Mouse (Mus musculus) hindbrain, embryonic 16.5 days (tissue): Measurements from ENCODE around the gene Kcnt1. TPM values are rescaled to one million over a fixed set of nuclear protein-coding genes. Genes with fewer than 3 reads are reported as not detected.
A peak's percentile ranks its signal among the peaks of the same experiment; 100 is the strongest.
"Not testable (repeated sequence)": the region's sequence is repeated elsewhere in the genome, so short reads cannot be mapped to it uniquely, and the experiment has no call there.

Experiments
- ATAC-seq: fragments of 200-750 bp; cut with Nextera tagmentation; 2 replicates; pipeline ENCODE4 v1.8.0; 2017; ENCODE audit warnings: moderate TSS enrichment, moderate library complexity
- H3K27ac ChIP-seq: fragments of 300-500 bp; sonication (generic); 2 replicates; pipeline ENCODE4 v1.5.1; 2014; ENCODE audit warnings: low read depth, mild to moderate bottlenecking, control low read depth, low read length, moderate library complexity
- H3K27me3 ChIP-seq: fragments of 300-500 bp; sonication (generic); replicated peaks from 2 replicates; pipeline ENCODE4 v1.6.1; 2014; ENCODE audit warnings: low read length; ENCODE audit not compliant: control insufficient read depth, insufficient read depth
- H3K36me3 ChIP-seq: fragments of 300-500 bp; sonication (generic); 2 replicates; pipeline ENCODE4 v1.6.1; 2014; ENCODE audit warnings: mild to moderate bottlenecking, low read length, moderate library complexity, mixed read lengths; ENCODE audit not compliant: control insufficient read depth, insufficient read depth
- H3K4me1 ChIP-seq: fragments of 300-500 bp; sonication (generic); 2 replicates; pipeline ENCODE4 v1.6.1; 2014; ENCODE audit warnings: low read depth, low read length; ENCODE audit not compliant: control insufficient read depth, insufficient read depth
- H3K4me2 ChIP-seq: fragments of 300-500 bp; sonication (generic); 2 replicates; pipeline ENCODE4 v1.6.1; 2014; ENCODE audit warnings: mild to moderate bottlenecking, low read length, control low read depth, moderate library complexity
- H3K4me3 ChIP-seq: fragments of 300-500 bp; sonication (generic); 2 replicates; pipeline ENCODE4 v1.5.1; 2014; ENCODE audit warnings: mild to moderate bottlenecking, low read length, control low read depth, moderate library complexity
- H3K9ac ChIP-seq: fragments of 300-500 bp; sonication (generic); 2 replicates; pipeline ENCODE4 v1.6.1; 2014; ENCODE audit warnings: low read depth, mild to moderate bottlenecking, control low read depth, low read length, moderate library complexity
- H3K9me3 ChIP-seq: fragments of 300-500 bp; sonication (generic); 2 replicates; pipeline ENCODE4 v1.6.1; 2014; ENCODE audit warnings: mild to moderate bottlenecking, low read length, moderate library complexity; ENCODE audit not compliant: control insufficient read depth
- WGBS: fragments of 180-500 bp; shearing (Covaris S2); extraction: QIAGEN DNeasy Blood & Tissue Kit; methylation state at CpG from one replicate; pipeline ENCODE4 v1.1.7; 2014; 5-methylcytosine and 5-hydroxymethylcytosine counted together
- polyA plus RNA-seq: library from polyadenylated mRNA; unstranded; fragments of >200 nt; fragmentation: Nextera tagmentation; extraction: Ambion mirVana; gene quantifications from 2 replicates; pipeline ENCODE4 v1.2.1, GENCODE M21; 2015

Gene Kcnt1
- 21.2 and 27.4 TPM in 2 replicates for polyA plus RNA-seq

DNA sequence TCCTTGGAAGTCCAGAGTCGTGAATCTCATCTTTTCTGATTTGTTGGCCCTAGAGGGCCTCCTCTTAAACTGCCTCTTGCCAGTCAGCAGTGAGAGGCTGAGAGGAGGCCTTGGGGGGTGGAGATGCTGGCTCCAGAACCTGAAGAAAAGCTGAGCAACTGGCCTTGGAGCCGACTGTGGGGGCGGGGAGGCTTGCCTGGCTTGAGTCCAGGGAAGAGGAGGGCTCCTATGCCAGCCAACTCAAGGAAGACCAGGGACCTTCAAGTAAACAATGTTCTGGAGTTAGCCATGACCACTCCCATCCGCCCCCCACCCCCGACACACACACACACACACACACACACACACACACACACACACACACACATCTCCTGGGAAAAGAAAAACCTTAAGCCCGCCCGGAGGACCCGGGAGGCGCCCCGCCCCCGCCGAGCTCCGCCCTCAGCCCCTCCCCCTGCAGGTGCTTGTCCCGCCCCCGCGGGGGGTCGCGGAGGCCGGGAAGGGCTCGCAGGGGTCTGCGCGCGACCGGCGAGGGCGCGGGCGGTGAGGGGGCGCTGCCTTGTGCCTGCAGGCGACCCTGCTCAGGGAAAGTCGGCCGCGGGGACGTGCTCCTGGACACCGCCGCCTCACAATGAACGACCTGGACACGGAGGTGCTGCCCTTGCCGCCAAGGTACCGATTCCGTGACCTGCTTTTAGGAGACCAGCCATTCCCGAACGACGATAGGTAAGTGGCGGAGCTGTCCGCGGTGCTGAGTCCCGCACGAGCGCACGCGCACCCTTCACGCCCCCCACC is at the start of gene Kcnt1:
TSS of gene Kcnt1 (plus strand) at position 398 of the 795 bp plus-strand sequence.
- H3K27ac ChIP-seq, result no peak within 1 kb of the TSS; the same call in 1 of the 2 replicates
- peak within 1 kb of the TSS; percentile 59 for H3K4me3 ChIP-seq
- H3K9me3 ChIP-seq, result no peaks in the 10 kb centered on the region
- ATAC-seq, result peak; percentile 47; the same call in 1 of the 2 replicates
- peaks cover 27% of the 10 kb centered on the region for H3K4me1 ChIP-seq
- WGBS, result under 1% methylated on average over 41 of the region's 53 CpGs
- H3K4me2 ChIP-seq, result peak within 1 kb of the TSS; percentile 97
- no peaks in the 10 kb centered on the region for H3K36me3 ChIP-seq
- no peaks in the 10 kb centered on the region for H3K27me3 ChIP-seq
- H3K9ac ChIP-seq, result peak within 1 kb of the TSS; percentile 65

DNA sequence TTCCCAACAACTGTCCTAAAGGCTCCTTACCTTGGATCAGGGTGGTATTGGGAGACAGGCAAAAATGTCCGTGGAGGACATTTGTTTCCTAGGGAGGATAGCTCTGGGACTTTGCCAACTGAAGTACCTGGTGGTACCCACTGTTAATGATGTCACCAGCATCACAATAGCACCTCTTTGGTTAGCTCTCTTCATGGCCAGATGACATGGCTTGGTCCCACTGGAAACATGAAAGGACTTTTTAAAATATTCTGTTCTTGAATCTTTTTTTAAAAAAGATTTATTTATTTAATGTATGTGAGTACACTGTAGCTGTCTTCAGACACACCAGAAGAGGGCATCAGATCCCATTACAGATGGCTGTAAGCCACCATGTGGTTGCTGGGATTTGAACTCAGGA is 47.8 kb upstream of the Kcnt1 start, which contains the start of gene Glt6d1:
TSS of gene Glt6d1 (minus strand) at position 101 of the 400 bp plus-strand sequence.
- H3K4me3 ChIP-seq, H3K4me2 ChIP-seq, H3K27ac ChIP-seq, H3K27me3 ChIP-seq, H3K9me3 ChIP-seq, H3K36me3 ChIP-seq, ATAC-seq, H3K9ac ChIP-seq, H3K4me1 ChIP-seq: not testable (repeated sequence)
- 79% methylated on average over 1 of the region's 1 CpGs for WGBS

DNA sequence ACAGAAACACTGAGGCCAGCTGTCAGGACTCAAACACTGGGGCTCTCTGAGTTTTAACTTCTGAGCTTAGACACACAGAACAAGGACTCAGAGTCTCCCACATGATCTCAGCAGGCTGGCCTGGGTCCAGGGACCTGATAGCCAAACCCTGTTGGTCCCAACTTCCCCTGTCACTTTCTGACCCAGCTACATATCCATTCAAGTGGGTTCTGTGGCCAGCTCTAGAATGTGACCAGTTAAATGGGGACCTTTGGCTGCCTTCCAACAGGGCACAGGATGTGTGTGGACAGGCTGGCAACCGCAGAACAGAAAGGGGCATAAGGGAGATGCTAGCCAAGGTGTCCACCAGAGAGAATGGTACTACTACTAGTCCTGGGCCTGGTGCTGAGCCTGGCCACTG is 40.7 kb upstream of the Kcnt1 start, which contains the start of gene Lcn9:
TSS of gene Lcn9 (plus strand) at position 348 of the 400 bp plus-strand sequence.
- Histone ChIP-seq H3K9ac (no peak within 1 kb of the TSS), H3K4me2 (no peak within 1 kb of the TSS), H3K27ac (no peak within 1 kb of the TSS), H3K27me3 (no peaks in the 10 kb centered on the region), H3K4me3 (no peak within 1 kb of the TSS), H3K4me1 (no peaks in the 10 kb centered on the region), H3K9me3 (no peaks in the 10 kb centered on the region), H3K36me3 (no peaks in the 10 kb centered on the region)
- no peak for ATAC-seq
- 71% methylated on average over 1 of the region's 1 CpGs for WGBS

DNA sequence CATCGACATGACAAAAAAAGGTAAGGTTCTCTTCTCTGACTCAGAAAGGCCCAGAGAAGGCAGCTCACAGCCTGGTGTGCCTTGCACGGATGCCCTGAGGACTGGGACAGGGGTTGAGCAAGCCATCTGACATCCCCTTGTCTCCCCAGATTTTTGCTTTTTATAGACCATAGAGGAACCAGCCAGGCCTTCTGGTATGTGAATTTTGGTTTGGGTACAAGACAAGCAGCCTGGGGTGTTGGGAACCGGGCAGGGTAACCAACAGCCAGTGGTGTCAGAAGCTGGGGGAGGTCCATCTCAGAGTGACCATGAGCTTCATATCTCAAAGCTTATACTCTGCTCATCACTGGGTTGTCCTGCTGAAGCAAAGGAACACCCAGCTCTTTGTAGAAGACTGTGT is 38.8 kb upstream of the Kcnt1 start:
- Histone ChIP-seq H3K27ac (no peak overlapping the region), H3K9me3 (no peaks in the 10 kb centered on the region), H3K4me3 (no peak overlapping the region), H3K27me3 (no peaks in the 10 kb centered on the region), H3K4me1 (no peaks in the 10 kb centered on the region), H3K4me2 (no peak overlapping the region), H3K36me3 (no peaks in the 10 kb centered on the region), H3K9ac (no peak overlapping the region)
- ATAC-seq, result no peak
- WGBS, result 88% methylated on average over 3 of the region's 3 CpGs

DNA sequence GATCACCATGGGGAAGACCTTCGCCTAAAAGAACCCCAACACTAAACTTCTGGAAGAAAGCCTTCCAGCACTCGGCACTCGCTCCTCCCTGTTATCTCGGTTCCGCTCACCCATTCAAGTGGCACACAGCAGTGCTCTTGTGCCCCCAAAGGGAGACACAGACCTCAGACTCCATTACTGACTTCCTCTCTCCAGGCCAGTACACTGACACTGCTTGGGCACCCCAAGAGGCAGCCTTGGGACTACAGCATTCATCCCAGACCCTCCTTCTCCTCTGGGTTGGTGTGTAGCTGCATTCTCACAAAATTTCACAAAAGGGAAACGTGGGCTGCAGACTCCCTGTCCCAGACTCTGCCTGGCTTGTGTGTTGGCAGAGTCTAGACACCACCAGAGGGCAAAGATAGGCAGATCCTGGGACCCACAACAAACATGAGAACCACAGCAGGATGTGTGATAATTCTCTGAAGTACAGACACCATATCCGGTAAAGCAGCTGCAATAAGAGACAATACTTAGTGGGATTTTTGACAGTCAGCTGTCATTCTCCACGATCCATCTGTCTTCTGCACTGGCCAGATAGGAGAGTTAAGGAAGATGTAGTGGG is 35.1 kb upstream of the Kcnt1 start:
- Histone ChIP-seq H3K4me3 (no peak overlapping the region), H3K27ac (no peak overlapping the region), H3K36me3 (no peaks in the 10 kb centered on the region), H3K4me1 (no peaks in the 10 kb centered on the region), H3K4me2 (no peak overlapping the region), H3K9ac (no peak overlapping the region), H3K9me3 (no peaks in the 10 kb centered on the region), H3K27me3 (no peaks in the 10 kb centered on the region)
- 78% methylated on average over 8 of the region's 8 CpGs for WGBS
- ATAC-seq, result no peak

DNA sequence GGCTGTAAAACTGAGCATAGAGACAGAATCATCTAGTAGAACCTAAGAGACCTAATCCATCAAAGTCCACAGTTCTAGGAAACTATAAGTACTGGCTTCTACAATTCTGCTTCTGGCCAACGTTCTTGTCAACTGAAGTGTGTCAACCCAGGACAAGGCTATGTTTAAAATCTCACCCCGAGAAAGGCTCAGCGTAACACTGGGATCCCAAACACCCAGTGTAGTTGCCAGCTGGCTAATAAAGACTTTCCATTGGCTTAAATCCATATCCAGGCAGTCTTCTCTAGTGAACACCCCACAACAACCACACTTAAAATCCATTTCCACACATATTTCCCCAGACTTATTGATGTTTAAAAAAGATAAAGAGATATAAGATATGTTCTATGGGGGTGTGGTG is 32.7 kb upstream of the Kcnt1 start:
- Histone ChIP-seq H3K9ac (no peak overlapping the region), H3K36me3 (no peaks in the 10 kb centered on the region), H3K4me2 (no peak overlapping the region), H3K27me3 (no peaks in the 10 kb centered on the region), H3K9me3 (no peaks in the 10 kb centered on the region), H3K4me1 (no peaks in the 10 kb centered on the region), H3K4me3 (no peak overlapping the region), H3K27ac (no peak overlapping the region)
- WGBS, result 74% methylated on average over 3 of the region's 3 CpGs
- ATAC-seq, result no peak

DNA sequence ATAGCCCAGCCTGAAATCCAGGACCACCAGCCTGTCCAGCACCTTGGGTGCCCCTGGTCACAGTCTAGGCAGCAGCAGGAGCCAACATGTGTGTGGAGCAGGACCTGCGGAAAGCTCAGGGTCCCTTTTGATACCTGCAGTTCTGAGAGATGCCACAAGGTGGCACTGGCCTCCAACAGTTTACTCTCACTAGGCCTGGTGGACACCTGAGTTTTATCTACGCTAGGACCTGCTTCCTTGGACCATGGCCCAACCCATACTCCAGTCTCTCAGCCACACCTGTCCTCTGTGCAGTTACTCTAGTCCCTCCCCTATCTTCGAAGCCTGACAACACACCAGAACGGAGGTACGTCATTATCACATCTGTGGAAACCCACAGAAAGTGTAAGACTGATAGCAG is 27.2 kb upstream of the Kcnt1 start:
- Histone ChIP-seq H3K4me3 (no peak overlapping the region), H3K9ac (no peak overlapping the region), H3K4me2 (no peak overlapping the region), H3K9me3 (no peaks in the 10 kb centered on the region), H3K36me3 (no peaks in the 10 kb centered on the region), H3K27me3 (no peaks in the 10 kb centered on the region), H3K4me1 (no peaks in the 10 kb centered on the region), H3K27ac (no peak overlapping the region)
- 48% methylated on average over 5 of the region's 5 CpGs for WGBS
- peak; percentile 71 for ATAC-seq

DNA sequence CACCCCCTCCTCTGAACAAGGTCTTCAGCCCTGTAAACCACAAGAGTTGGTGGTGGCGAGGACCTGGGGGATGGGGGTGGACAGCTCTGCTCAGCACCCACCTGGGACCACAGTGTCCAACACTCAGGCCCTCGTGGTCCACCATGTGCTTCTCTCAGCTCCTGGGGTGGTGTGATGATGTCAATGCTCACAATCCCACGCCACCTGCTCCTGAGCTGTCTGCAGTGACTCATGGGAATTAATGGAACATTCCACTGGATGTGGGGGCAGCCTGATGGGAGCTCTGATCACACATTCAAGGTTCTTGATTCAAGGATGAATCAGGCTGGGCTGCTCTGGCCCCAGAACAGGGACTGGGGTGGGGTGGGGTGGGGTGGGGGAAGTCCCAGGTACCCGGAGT is 21.4 kb upstream of the Kcnt1 start:
- ATAC-seq, result no peak
- no peaks in the 10 kb centered on the region for H3K27me3 ChIP-seq
- H3K4me3 ChIP-seq, result no peak overlapping the region
- no peaks in the 10 kb centered on the region for H3K9me3 ChIP-seq
- H3K36me3 ChIP-seq, result no peaks in the 10 kb centered on the region
- no peaks in the 10 kb centered on the region for H3K4me1 ChIP-seq
- H3K9ac ChIP-seq, result no peak overlapping the region
- no peak overlapping the region for H3K27ac ChIP-seq
- WGBS, result 76% methylated on average over 4 of the region's 4 CpGs
- H3K4me2 ChIP-seq, result no peak overlapping the region

DNA sequence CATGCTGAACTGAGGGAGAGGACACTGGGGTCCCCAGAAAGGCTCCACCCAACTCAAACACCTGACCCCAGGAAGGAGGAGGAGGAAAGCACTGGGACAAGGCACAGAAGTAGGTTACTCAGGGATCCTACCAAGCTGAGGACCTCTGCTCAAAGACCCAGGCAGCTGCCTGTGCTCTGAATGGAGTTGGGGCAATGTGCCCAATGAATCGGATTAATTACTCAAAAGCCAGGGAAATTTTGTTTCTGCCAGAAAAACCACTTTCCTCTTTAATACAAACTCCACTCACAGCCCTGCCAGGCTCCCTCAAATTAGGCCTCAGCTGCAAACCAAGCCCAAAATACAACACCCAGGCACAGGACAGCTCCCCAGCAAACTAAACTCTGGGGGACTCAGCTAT is 20.8 kb upstream of the Kcnt1 start:
- Histone ChIP-seq H3K9me3 (no peaks in the 10 kb centered on the region), H3K4me2 (no peak overlapping the region), H3K27me3 (no peaks in the 10 kb centered on the region), H3K27ac (0 out of 2 replicates have a peak overlapping the region, but pooled peaks have one; percentile 30), H3K4me1 (no peaks in the 10 kb centered on the region), H3K4me3 (no peak overlapping the region), H3K36me3 (no peaks in the 10 kb centered on the region), H3K9ac (no peak overlapping the region; the same call in 1 of the 2 replicates)
- WGBS, result 45% methylated on average over 1 of the region's 1 CpGs
- no peak for ATAC-seq
